33 mouse cellular contexts compared by ENCODE assay signal in genomic region chr19:41387262-41387661, GRCm38 (mm10).
"Had no signal": no experiment of that assay in that cellular context is flagged by ENCODE, and none has a peak within 500 bp of the region (broad histone marks: within the 10 kb centered on the region; RNA-seq: fewer than 3 reads in every experiment).

No protein-coding gene starts in this region.

- DNase-seq: heart, adult 2 months; heart, postnatal 10 days; heart, postnatal 14 days; heart, postnatal 4 days; kidney, adult 11 months; kidney, adult 18-20 months; kidney, adult 2 months; kidney, adult 8-10 months; kidney, adult 9 months; kidney, postnatal 10 days; kidney, postnatal 14 days; kidney, postnatal 25 days; kidney, postnatal 36 days; kidney, postnatal 4 days; layer of hippocampus, adult 9-11 months; layer of hippocampus, postnatal 36 days had no signal

- H3K27ac ChIP-seq: heart, adult 2 months; heart, embryonic 13.5 days; heart, embryonic 15.5 days; hindbrain, embryonic 10.5 days; hindbrain, embryonic 12.5 days; hindbrain, embryonic 13.5 days; hindbrain, embryonic 14.5 days; hindbrain, embryonic 15.5 days; hindbrain, postnatal 0 days; intestine, embryonic 15.5 days; kidney, embryonic 15.5 days; kidney, postnatal 0 days; layer of hippocampus, adult 2 months had no signal

- H3K9me3 ChIP-seq: heart, embryonic 13.5 days; heart, embryonic 15.5 days; hindbrain, embryonic 10.5 days; hindbrain, embryonic 12.5 days; hindbrain, embryonic 13.5 days; hindbrain, embryonic 15.5 days; intestine, embryonic 15.5 days; kidney, embryonic 15.5 days had no signal

- ATAC-seq: hindbrain, embryonic 16.5 days; hindbrain, postnatal 0 days; inflammation-experienced regulatory T-cells, adult 6 months; intestine, embryonic 15.5 days; intestine, embryonic 16.5 days; intestine, postnatal 0 days had no signal

- H3K4me3 ChIP-seq: heart, adult 2 months; heart, embryonic 13.5 days; heart, embryonic 15.5 days; hindbrain, embryonic 10.5 days; hindbrain, embryonic 12.5 days; hindbrain, embryonic 13.5 days; hindbrain, embryonic 15.5 days; intestine, embryonic 15.5 days; kidney, embryonic 15.5 days; layer of hippocampus, adult 2 months had no signal

- H3K9ac ChIP-seq: heart, embryonic 13.5 days; heart, embryonic 15.5 days; hindbrain, embryonic 12.5 days; hindbrain, embryonic 13.5 days; hindbrain, embryonic 14.5 days; hindbrain, embryonic 15.5 days; intestine, embryonic 15.5 days; kidney, embryonic 15.5 days had no signal

- H3K4me2 ChIP-seq: heart, embryonic 11.5 days; heart, embryonic 13.5 days; heart, embryonic 15.5 days; hindbrain, embryonic 12.5 days; hindbrain, embryonic 13.5 days; hindbrain, embryonic 14.5 days; hindbrain, embryonic 15.5 days; intestine, embryonic 15.5 days; kidney, embryonic 15.5 days had no signal

- H3K36me3 ChIP-seq: heart, embryonic 13.5 days; heart, embryonic 15.5 days; hindbrain, embryonic 10.5 days; hindbrain, embryonic 12.5 days; hindbrain, embryonic 13.5 days; hindbrain, embryonic 15.5 days; intestine, embryonic 15.5 days; kidney, embryonic 15.5 days had no signal
